Mouse (Mus musculus) gastrocnemius, postnatal 10 days (tissue): ENCODE data around the gene Atp6v0a4. TPM values are rescaled to one million over a fixed set of nuclear protein-coding genes. Genes with fewer than 3 reads are reported as not detected.

Source experiments
- total RNA-seq, 2 experiments: library from RNA; stranded (reverse); gene quantifications; 2 replicates each; pipeline ENCODE4 v1.2.3; 2021

The Atp6v0a4 gene
- total RNA-seq, 2 experiments from 2014 or later = 1.8 to 2.3 TPM

Other genes starting within 250 kb of the Atp6v0a4 start
- gene Svopl, start 77.6 kb downstream of the Atp6v0a4 start, total RNA-seq = under 1 TPM; 0.80 to 0.86 TPM
- not detected for gene Tmem213, start 15.3 kb downstream of the Atp6v0a4 start, total RNA-seq
- 1 to 10 TPM; 1.6 to 3.0 TPM for gene D630045J12Rik, start 129.4 kb upstream of the Atp6v0a4 start, total RNA-seq
- gene Zc3hav1l, start 174.7 kb upstream of the Atp6v0a4 start, total RNA-seq = 1 to 10 TPM; 4.3 to 6.5 TPM
- 10 to 100 TPM in 1 of 2 experiments, 1 to 10 TPM in 1; 9.1 to 11.2 TPM for gene Zc3hav1, start 230.0 kb upstream of the Atp6v0a4 start, total RNA-seq